Mouse (Mus musculus): ENCODE results near the gene Rsad1. TPM values are rescaled to one million over a fixed set of nuclear protein-coding genes. Genes with fewer than 3 reads are reported as not detected.

Rsad1 gene
- polyA plus RNA-seq, 1 experiment from 2014 or later, result 6.5 TPM

DNA sequence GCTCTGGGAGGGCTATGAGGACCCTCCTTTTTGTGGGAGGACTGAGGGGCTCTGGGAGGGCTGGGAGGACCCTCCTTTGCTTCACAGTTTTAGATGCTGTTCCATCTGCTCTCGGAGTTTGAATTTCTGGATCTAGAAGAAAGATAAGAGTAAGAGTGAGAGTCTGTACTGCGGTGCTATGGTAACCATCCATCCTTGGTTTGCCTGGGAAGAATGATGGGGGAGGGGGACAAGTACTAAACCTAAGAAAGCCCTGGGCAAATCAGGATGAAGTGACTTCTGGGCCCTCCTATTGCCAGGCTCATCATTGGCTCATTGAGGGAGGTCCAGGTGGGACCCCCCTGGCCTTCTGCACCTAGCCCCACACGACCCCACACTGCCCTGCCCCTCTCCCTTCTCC is 9.2 kb upstream of the Rsad1 start:
- WGBS, result 75% methylated on average over 3 of the region's 3 CpGs
- no peak overlapping the region for H3K4me3 ChIP-seq (replicated peaks; ENCODE audit: low read length)
- 0 out of 2 replicates have a peak, but pooled peaks cover 3% of the 10 kb centered on the region for H3K27me3 ChIP-seq (ENCODE audit: control insufficient read depth, insufficient read depth, low read length)
- H3K36me3 ChIP-seq (replicated peaks; ENCODE audit: control insufficient read depth, insufficient read depth), result no peaks in the 10 kb centered on the region
- no peaks in the 10 kb centered on the region for H3K9me3 ChIP-seq (ENCODE audit: control insufficient read depth, low read length)
- no peak overlapping the region for H3K27ac ChIP-seq
- no peak for DNase-seq (ENCODE audit: low spot score)
- no peaks in the 10 kb centered on the region for H3K4me1 ChIP-seq (replicated peaks; ENCODE audit: control insufficient read depth, insufficient read depth, low read length)
- no peak overlapping the region for H3K4me2 ChIP-seq (replicated peaks)
- H3K9ac ChIP-seq, result no peak overlapping the region
- ATAC-seq (ENCODE audit: low FRiP score), result no peak

DNA sequence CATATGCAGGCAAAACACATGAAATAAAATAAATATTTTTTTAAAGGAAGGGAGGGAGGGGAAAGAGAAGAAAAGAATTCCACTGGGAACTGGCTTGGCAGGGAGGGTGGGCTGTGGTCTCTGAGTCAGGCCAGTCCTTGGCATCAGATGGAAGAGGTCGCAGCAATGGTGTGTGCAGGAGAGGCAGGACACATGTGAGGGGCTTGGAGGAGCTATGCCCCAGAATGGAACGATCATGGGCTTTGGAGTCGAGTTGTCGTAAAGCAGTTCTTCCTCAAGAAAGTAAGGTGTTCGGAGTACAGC is 1.3 kb upstream of the Rsad1 start:
- Histone ChIP-seq H3K4me1 (replicated peaks; ENCODE audit: control insufficient read depth, insufficient read depth, low read length) (peaks cover 5% of the 10 kb centered on the region), H3K36me3 (replicated peaks; ENCODE audit: control insufficient read depth, insufficient read depth) (no peaks in the 10 kb centered on the region), H3K27ac (no peak overlapping the region), H3K4me3 (replicated peaks; ENCODE audit: low read length) (no peak overlapping the region), H3K9me3 (ENCODE audit: control insufficient read depth, low read length) (no peaks in the 10 kb centered on the region), H3K4me2 (replicated peaks) (no peak overlapping the region), H3K27me3 (ENCODE audit: control insufficient read depth, insufficient read depth, low read length) (no peaks in the 10 kb centered on the region), H3K9ac (no peak overlapping the region)
- ATAC-seq (ENCODE audit: low FRiP score), result no peak
- 87% methylated on average over 5 of the region's 5 CpGs for WGBS
- DNase-seq (ENCODE audit: low spot score), result no peak

DNA sequence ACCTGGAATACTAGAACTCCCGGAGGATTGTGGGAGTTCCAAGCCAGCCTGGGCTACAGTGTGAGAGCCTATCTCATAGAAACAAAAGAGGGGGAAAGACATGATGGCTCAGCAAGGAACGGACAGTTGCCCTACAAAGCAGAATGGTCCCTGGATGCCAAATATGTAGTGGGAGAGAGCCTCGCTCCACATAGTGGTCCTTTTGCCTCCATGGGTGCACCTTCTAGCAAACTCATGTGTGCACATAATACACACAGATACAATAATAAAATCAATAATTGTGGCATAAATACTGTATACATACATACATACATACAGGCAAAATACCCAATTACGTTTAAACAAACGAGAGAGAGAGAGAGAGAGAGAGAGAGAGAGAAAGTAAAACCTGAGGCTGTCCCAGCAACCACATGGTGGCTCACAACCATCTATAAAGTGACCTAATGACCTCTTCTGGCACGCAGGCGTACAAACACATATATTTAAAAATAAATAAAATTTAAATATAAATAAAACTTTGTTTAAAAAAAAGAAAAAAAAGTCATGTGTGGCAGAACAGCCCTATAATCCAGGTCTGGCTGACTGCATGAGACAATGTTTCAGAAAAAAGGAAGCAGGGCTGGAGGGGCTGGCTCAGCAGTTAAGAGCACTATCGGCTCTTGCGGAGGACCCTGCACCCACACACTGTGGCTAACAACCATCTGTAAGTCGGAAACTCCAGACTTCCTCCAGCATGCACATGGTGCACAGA is 811 bp upstream of the Rsad1 start:
- DNase-seq (ENCODE audit: low spot score) (no peak), ATAC-seq (ENCODE audit: low FRiP score) (no peak)
- peak overlapping the region; percentile 92 for H3K4me2 ChIP-seq (replicated peaks)
- WGBS, result 78% methylated on average over 10 of the region's 10 CpGs
- no peaks in the 10 kb centered on the region for H3K27me3 ChIP-seq (ENCODE audit: control insufficient read depth, insufficient read depth, low read length)
- H3K4me1 ChIP-seq (replicated peaks; ENCODE audit: control insufficient read depth, insufficient read depth, low read length), result peaks cover 5% of the 10 kb centered on the region
- no peaks in the 10 kb centered on the region for H3K9me3 ChIP-seq (ENCODE audit: control insufficient read depth, low read length)
- H3K36me3 ChIP-seq (replicated peaks; ENCODE audit: control insufficient read depth, insufficient read depth), result no peaks in the 10 kb centered on the region
- H3K27ac ChIP-seq, result peak overlapping the region; percentile 78; the same call in 1 of the 2 replicates
- H3K4me3 ChIP-seq (replicated peaks; ENCODE audit: low read length), result no peak overlapping the region
- H3K9ac ChIP-seq, result no peak overlapping the region

DNA sequence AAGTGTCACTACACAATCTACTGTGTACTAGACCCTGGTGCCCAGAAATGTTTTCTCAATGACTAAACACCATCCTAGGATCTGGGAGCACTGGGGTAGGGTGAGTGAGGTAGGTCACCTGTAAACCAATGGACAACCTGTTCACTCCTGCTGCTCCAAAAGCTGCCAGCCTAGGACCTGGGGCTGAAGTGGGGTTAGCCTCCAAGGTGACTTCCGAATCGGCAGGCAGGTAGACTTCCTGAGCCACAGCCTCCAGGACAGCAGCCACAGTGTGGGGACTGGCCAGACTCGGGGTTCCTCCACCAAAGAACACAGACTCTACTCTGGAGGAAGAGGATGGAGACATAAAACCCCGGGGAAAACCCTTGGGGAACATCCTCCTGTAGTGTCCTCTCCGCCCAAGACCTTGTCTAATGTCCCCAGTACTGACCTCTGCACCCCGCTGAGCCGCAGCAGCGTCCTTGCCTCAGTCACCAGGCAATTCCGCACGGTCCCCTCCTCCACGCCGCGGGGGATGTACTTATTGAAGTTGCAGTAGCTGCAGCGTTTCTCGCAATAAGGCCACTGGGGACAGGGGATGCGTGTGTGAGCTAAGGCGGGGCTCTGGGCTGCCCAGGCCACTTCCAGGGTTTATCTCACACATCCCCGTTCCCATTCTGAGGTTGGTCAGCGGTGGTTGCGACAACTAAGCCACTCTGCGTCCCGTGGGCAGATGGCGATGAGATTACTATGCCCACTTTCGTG is 842 bp downstream of the Rsad1 start:
- peak; percentile 27 for DNase-seq (ENCODE audit: low spot score)

DNA sequence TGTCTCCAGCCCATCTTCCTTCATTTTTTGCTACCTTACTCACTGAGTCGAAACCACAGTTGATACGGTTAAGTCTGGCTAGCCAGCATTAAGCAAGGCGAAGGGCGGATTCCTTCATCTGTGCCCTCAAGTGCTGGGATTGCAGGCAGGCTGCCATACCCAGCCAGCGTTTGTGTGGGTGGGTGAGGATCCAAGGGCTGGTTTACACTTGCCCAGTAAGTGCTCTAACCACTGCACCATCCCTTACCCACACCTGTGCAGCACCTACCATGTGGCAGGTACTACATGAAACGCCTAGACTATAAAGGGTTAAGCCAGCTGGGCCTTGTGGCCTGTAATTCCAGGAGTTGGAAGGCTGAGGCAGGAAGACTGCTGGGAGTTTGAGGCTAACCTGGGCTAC is 1.8 kb downstream of the Rsad1 start:
- H3K4me2 ChIP-seq (replicated peaks), result no peak overlapping the region
- 91% methylated on average over 6 of the region's 6 CpGs for WGBS
- no peak for DNase-seq (ENCODE audit: low spot score)

More for the DNA sequence above, 842 bp downstream of the Rsad1 start:
- H3K9ac ChIP-seq, result peak overlapping the region; percentile 58
- peak overlapping the region; percentile 78 for H3K27ac ChIP-seq
- WGBS, result 13% methylated on average over 24 of the region's 24 CpGs
- H3K27me3 ChIP-seq (ENCODE audit: control insufficient read depth, insufficient read depth, low read length), result no peaks in the 10 kb centered on the region
- peaks cover 5% of the 10 kb centered on the region for H3K4me1 ChIP-seq (replicated peaks; ENCODE audit: control insufficient read depth, insufficient read depth, low read length)
- ATAC-seq (ENCODE audit: low FRiP score), result peak; percentile 31
- H3K9me3 ChIP-seq (ENCODE audit: control insufficient read depth, low read length), result no peaks in the 10 kb centered on the region
- peak overlapping the region; percentile 43 for H3K4me3 ChIP-seq (replicated peaks; ENCODE audit: low read length)
- H3K4me2 ChIP-seq (replicated peaks), result peak overlapping the region; percentile 92
- H3K36me3 ChIP-seq (replicated peaks; ENCODE audit: control insufficient read depth, insufficient read depth), result no peaks in the 10 kb centered on the region; the same call in 1 of the 2 replicates

DNA sequence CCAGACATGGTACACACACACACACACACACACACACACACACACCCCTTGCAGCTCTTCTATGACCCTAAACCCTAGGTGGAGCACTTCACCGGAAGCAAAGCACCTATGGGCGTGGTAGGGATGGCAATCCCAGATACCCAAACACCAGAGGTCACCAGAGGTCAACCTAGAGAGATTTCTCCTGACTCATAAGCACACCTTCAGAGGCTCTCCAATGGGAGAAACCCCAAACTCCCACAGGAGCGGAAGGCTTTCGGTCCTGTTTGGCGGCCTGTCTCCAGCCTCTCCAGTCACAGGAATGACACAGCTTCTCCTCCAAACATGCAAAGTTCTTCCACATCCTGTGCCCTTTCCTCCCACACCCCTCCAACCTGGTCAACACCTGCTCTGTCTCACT is 2.7 kb downstream of the Rsad1 start:
- 100% methylated on average over 5 of the region's 5 CpGs for WGBS
- Histone ChIP-seq H3K4me1 (replicated peaks; ENCODE audit: control insufficient read depth, insufficient read depth, low read length) (peaks cover 5% of the 10 kb centered on the region), H3K9me3 (ENCODE audit: control insufficient read depth, low read length) (no peaks in the 10 kb centered on the region), H3K4me2 (replicated peaks) (no peak overlapping the region), H3K27me3 (ENCODE audit: control insufficient read depth, insufficient read depth, low read length) (no peaks in the 10 kb centered on the region), H3K4me3 (replicated peaks; ENCODE audit: low read length) (no peak overlapping the region), H3K9ac (no peak overlapping the region), H3K27ac (no peak overlapping the region), H3K36me3 (replicated peaks; ENCODE audit: control insufficient read depth, insufficient read depth) (peaks cover 6% of the 10 kb centered on the region; the same call in 1 of the 2 replicates)
- DNase-seq (ENCODE audit: low spot score), result no peak
- ATAC-seq (ENCODE audit: low FRiP score), result no peak

More for the DNA sequence above, 1.8 kb downstream of the Rsad1 start:
- no peak overlapping the region for H3K27ac ChIP-seq
- H3K4me3 ChIP-seq (replicated peaks; ENCODE audit: low read length), result no peak overlapping the region
- no peaks in the 10 kb centered on the region for H3K27me3 ChIP-seq (ENCODE audit: control insufficient read depth, insufficient read depth, low read length)
- no peak for ATAC-seq (ENCODE audit: low FRiP score)
- peaks cover 1% of the 10 kb centered on the region; the same call in 1 of the 2 replicates for H3K36me3 ChIP-seq (replicated peaks; ENCODE audit: control insufficient read depth, insufficient read depth)
- H3K9ac ChIP-seq, result no peak overlapping the region
- no peaks in the 10 kb centered on the region for H3K9me3 ChIP-seq (ENCODE audit: control insufficient read depth, low read length)
- H3K4me1 ChIP-seq (replicated peaks; ENCODE audit: control insufficient read depth, insufficient read depth, low read length), result peaks cover 5% of the 10 kb centered on the region

DNA sequence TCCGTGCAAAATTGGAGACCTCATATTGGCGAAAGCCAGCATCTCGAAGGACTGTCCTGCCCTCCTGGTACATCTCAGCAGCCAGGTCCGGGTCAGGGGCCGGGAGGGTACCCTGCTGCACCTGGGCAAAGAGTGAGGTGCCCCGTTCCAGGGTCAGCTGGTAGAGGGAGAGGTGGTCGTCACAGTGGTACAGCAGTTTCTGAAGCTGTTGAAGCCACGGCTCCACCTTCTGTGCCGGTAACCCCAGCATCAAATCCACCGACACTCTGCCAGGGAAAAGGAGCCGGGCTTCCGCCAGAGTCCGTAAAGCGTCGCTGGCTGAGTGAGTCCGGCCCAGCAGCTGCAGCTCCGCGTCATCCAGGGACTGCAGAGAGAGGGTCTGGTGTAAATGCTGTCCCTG is 4.6 kb downstream of the Rsad1 start:
- H3K27ac ChIP-seq, result no peak overlapping the region
- no peak overlapping the region for H3K4me3 ChIP-seq (replicated peaks; ENCODE audit: low read length)
- no peak for ATAC-seq (ENCODE audit: low FRiP score)
- H3K9ac ChIP-seq, result no peak overlapping the region
- no peaks in the 10 kb centered on the region for H3K9me3 ChIP-seq (ENCODE audit: control insufficient read depth, low read length)
- peak overlapping the region; percentile 13; the same call in 1 of the 2 replicates for H3K4me2 ChIP-seq (replicated peaks)
- H3K36me3 ChIP-seq (replicated peaks; ENCODE audit: control insufficient read depth, insufficient read depth), result peaks cover 6% of the 10 kb centered on the region; the same call in 1 of the 2 replicates
- H3K4me1 ChIP-seq (replicated peaks; ENCODE audit: control insufficient read depth, insufficient read depth, low read length), result peaks cover 5% of the 10 kb centered on the region
- H3K27me3 ChIP-seq (ENCODE audit: control insufficient read depth, insufficient read depth, low read length), result no peaks in the 10 kb centered on the region
- 45% methylated on average over 18 of the region's 18 CpGs for WGBS
- no peak for DNase-seq (ENCODE audit: low spot score)

DNA sequence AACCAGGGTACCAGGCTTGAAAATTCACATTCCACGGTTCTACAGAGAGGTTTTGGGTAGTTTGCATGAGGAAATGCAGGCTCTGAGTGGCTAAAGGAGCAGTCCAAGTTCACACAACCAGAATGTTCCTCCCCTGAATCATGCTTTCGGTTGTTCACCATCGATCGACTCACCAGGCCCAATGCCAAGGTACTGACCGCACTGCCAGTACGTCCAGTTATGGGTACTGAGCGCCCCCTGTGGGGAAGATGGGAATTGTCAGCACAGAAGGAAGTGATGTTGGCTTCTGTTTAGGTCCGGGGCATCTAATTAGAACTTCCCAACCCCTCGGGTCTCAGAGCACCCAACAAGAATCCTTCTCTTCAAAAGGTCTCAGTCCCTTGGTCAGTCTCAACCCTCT is 5.1 kb downstream of the Rsad1 start:
- H3K36me3 ChIP-seq (replicated peaks; ENCODE audit: control insufficient read depth, insufficient read depth), result peaks cover 6% of the 10 kb centered on the region; the same call in 1 of the 2 replicates
- H3K9me3 ChIP-seq (ENCODE audit: control insufficient read depth, low read length), result no peaks in the 10 kb centered on the region
- 32% methylated on average over 9 of the region's 9 CpGs for WGBS
- no peak overlapping the region for H3K27ac ChIP-seq
- peak; percentile 81 for DNase-seq (ENCODE audit: low spot score)
- no peaks in the 10 kb centered on the region for H3K27me3 ChIP-seq (ENCODE audit: control insufficient read depth, insufficient read depth, low read length)
- H3K4me1 ChIP-seq (replicated peaks; ENCODE audit: control insufficient read depth, insufficient read depth, low read length), result peaks cover 5% of the 10 kb centered on the region
- H3K9ac ChIP-seq, result no peak overlapping the region
- no peak overlapping the region for H3K4me2 ChIP-seq (replicated peaks)
- no peak for ATAC-seq (ENCODE audit: low FRiP score)
- no peak overlapping the region for H3K4me3 ChIP-seq (replicated peaks; ENCODE audit: low read length)

DNA sequence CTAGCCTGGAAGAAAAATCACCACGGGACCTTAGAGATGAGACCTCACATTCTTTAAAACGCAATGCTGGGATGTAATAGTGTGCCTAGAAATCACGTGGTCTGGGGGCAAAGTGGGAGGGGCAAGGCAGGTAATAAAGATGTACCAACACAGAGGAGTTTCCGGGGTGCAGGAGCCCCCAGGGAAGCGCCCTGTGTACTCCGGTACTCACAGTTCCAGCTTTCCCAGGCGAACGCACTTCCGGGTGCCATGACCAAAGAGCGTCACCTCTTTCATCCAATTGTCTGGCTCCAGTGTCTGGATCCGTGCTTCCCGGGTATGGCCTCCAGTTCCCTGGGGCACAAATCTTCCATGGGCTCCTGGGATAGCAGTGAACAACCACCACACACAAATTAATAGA is 5.7 kb downstream of the Rsad1 start:
- DNase-seq (ENCODE audit: low spot score) (no peak), ATAC-seq (ENCODE audit: low FRiP score) (no peak)
- WGBS, result 83% methylated on average over 12 of the region's 12 CpGs
- H3K4me2 ChIP-seq (replicated peaks), result no peak overlapping the region
- peaks cover 5% of the 10 kb centered on the region for H3K4me1 ChIP-seq (replicated peaks; ENCODE audit: control insufficient read depth, insufficient read depth, low read length)
- no peak overlapping the region for H3K4me3 ChIP-seq (replicated peaks; ENCODE audit: low read length)
- peaks cover 6% of the 10 kb centered on the region; the same call in 1 of the 2 replicates for H3K36me3 ChIP-seq (replicated peaks; ENCODE audit: control insufficient read depth, insufficient read depth)
- no peaks in the 10 kb centered on the region for H3K27me3 ChIP-seq (ENCODE audit: control insufficient read depth, insufficient read depth, low read length)
- no peak overlapping the region for H3K9ac ChIP-seq
- H3K9me3 ChIP-seq (ENCODE audit: control insufficient read depth, low read length), result no peaks in the 10 kb centered on the region
- H3K27ac ChIP-seq, result no peak overlapping the region

Measured in hindbrain, embryonic 14.5 days (tissue).